Mouse (Mus musculus): ENCODE results near the gene Bcl2a1d.
"Not testable (repeated sequence)": the region's sequence is repeated elsewhere in the genome, so short reads cannot be mapped to it uniquely, and the experiment has no call there.

- TF ChIP-seq GATA1 (IDR thresholded peaks at IDR 0.05; ENCODE audit: borderline replicate concordance, low read length); POLR2AphosphoS5 (IDR thresholded peaks at IDR 0.05; ENCODE audit: insufficient replicate concordance, low read depth, low read length); CTCF (IDR thresholded peaks at IDR 0.05; ENCODE audit: low read depth, low read length); TAL1 (conservative IDR thresholded peaks at IDR 0.05; ENCODE audit: low read depth, low read length); GATA2 (IDR thresholded peaks at IDR 0.05; ENCODE audit: borderline replicate concordance, low read depth, low read length): not testable (repeated sequence)
Measured at GRCm38 (mm10) chr9:88746046-88746445, 14.3 kb upstream of the Bcl2a1d start.

Data from G1E (cell line).